Mouse (Mus musculus): ENCODE measurements around the gene Ahnak. TPM values are rescaled to one million over a fixed set of nuclear protein-coding genes. Genes with fewer than 3 reads are reported as not detected.

Gene Ahnak
- polyA plus RNA-seq, 1 experiment from 2014 or later = 7.1 TPM

DNA sequence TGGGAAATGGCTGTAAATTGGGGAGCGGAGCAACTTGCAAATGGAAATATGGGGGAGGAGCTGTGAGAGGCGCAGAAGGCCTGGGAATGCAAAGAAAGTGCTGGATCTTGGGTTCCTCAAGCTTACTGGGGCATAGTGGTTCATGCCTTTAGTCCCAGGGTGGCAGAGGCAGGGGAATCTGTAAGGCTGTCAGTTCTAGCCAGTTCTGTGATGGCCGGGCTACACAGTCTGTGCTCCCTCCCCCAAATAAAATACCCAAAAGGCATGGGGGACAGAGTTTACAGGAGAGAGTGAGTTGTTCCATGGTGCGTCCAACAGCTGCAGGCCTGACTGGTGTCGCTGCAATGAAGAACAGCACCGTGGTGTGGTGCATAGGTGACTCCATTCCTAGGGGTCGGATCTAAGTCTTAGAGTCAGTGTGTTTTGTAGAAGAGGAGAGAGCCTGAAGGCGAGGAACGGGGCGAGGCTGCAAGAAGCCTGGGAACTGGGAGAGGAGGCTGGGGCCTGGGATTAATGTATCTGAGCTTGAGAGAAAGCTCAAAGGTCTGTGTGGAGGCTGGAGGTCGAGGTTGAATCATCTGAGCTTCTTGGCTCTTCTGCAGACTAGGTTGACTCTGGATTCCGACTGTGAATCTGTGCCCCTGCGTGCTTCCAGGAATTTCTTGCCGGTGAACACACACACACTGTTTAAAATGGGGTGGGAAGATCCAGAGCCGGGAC, 578 bp upstream of the Ahnak start:
- WGBS = 12% methylated on average over 15 of the region's 15 CpGs
- Histone ChIP-seq H3K27ac (ENCODE audit: low read depth, low read length) (no peak overlapping the region), H3K4me2 (ENCODE audit: low read depth, low read length, severe bottlenecking) (peak overlapping the region; percentile 99), H3K9ac (ENCODE audit: low read length) (peak overlapping the region; percentile 61), H3K27me3 (ENCODE audit: control insufficient read depth, insufficient read depth, low read length) (peaks cover 7% of the 10 kb centered on the region), H3K4me1 (replicated peaks; ENCODE audit: control insufficient read depth, insufficient read depth, low read length) (peaks cover 19% of the 10 kb centered on the region), H3K36me3 (ENCODE audit: control insufficient read depth, insufficient read depth, low read length) (no peaks in the 10 kb centered on the region), H3K4me3 (ENCODE audit: low read depth, low read length) (peak overlapping the region; percentile 51), H3K9me3 (ENCODE audit: control insufficient read depth, low read length) (no peaks in the 10 kb centered on the region)
- ATAC-seq (replicated peaks; ENCODE audit: low FRiP score) (no peak), DNase-seq (ENCODE audit: low spot score) (no peak)

DNA sequence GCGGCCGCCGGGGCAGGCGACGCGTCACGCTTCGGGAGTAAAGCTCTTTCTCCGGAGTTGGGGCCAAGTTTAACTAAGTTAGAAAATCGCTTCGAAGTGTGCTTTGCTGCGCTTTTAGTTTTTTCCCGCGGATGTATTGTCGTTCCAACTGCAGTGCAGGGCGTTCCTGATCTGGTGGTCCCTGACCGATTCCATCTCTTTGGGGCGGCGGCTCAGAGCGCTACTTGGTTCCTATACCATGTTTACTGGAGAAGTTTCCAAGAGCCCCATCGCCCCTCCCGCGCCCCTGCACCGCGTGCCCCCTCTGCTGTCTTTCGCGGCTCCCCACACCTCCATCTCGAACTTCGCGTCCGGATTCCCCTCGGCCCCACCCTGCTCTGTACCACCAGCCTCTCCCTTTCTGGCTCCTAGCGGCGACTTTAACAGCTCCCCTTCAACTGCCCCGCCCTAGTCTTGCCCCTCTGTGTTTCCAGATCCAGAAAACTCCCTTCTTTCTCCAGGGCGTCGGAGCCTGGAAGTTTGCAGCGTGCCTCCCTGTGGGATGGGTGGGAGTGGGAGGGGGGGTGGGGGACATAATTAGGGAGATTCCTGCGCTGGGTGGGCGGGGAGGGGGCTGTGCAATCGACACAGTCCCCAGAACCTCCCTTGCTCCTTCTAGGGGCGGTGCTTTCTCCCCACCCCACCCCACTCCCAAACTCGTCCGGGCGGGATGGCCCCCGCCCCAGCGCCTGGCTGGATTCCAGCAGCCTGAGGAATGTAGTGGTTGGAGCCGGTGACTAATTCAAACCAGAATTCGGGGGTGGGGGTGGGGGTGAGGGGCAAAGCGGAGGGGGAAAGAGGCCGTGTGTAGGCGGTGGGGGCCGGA, 715 bp downstream of the Ahnak start:
- Histone ChIP-seq H3K36me3 (ENCODE audit: control insufficient read depth, insufficient read depth, low read length) (no peaks in the 10 kb centered on the region), H3K4me3 (ENCODE audit: low read depth, low read length) (peak overlapping the region; percentile 51), H3K27me3 (ENCODE audit: control insufficient read depth, insufficient read depth, low read length) (peaks cover 7% of the 10 kb centered on the region), H3K4me1 (replicated peaks; ENCODE audit: control insufficient read depth, insufficient read depth, low read length) (peaks cover 9% of the 10 kb centered on the region), H3K4me2 (ENCODE audit: low read depth, low read length, severe bottlenecking) (peak overlapping the region; percentile 99), H3K27ac (ENCODE audit: low read depth, low read length) (0 out of 2 replicates have a peak overlapping the region, but pooled peaks have one; percentile 25), H3K9ac (ENCODE audit: low read length) (peak overlapping the region; percentile 61), H3K9me3 (ENCODE audit: control insufficient read depth, low read length) (no peaks in the 10 kb centered on the region)
- DNase-seq (ENCODE audit: low spot score) (peak; percentile 85), ATAC-seq (replicated peaks; ENCODE audit: low FRiP score) (peak; percentile 80)
- under 1% methylated on average over 53 of the region's 53 CpGs for WGBS

DNA sequence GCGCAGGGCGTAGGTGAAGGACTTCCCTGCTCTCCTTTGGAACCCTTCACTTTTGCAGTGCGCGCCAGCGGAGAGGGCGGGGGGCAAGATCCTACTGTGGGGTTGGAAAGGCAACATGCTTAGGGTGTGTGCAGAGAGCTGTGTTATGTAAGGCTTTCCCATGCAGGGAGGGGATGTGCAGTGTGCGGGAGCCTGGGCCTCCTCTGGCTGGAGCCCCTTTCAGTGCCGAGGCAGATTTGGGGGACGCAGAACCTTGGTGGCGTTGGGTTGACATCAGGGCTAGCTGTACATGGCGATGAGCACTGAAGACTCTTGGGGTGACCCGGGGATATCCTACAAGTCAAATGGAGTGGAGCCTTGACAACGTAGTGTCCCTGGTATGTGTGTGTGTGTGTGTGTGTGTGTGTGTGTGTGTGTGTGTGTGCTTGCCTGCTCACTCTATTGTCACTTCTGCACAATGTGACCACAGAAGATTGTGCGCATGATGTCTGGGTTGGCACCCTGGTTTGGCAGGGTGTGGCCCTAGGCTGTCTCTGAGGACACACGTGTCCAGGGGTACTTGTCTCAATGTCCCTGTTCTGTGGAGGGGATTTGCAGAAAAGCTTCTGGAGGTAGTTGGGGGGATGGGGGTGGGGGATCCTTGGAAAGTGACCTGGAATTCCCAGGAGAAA, 1.5 kb downstream of the Ahnak start:
- H3K4me3 ChIP-seq (ENCODE audit: low read depth, low read length) = peak overlapping the region; percentile 51
- no peaks in the 10 kb centered on the region for H3K9me3 ChIP-seq (ENCODE audit: control insufficient read depth, low read length)
- DNase-seq (ENCODE audit: low spot score) (no peak), ATAC-seq (replicated peaks; ENCODE audit: low FRiP score) (no peak; the same call in 1 of the 2 replicates)
- no peak overlapping the region for H3K27ac ChIP-seq (ENCODE audit: low read depth, low read length)
- H3K27me3 ChIP-seq (ENCODE audit: control insufficient read depth, insufficient read depth, low read length) = peaks cover 7% of the 10 kb centered on the region
- H3K4me2 ChIP-seq (ENCODE audit: low read depth, low read length, severe bottlenecking) = peak overlapping the region; percentile 99
- peak overlapping the region; percentile 61 for H3K9ac ChIP-seq (ENCODE audit: low read length)
- H3K36me3 ChIP-seq (ENCODE audit: control insufficient read depth, insufficient read depth, low read length) = no peaks in the 10 kb centered on the region
- peaks cover 6% of the 10 kb centered on the region; the same call in 1 of the 2 replicates for H3K4me1 ChIP-seq (replicated peaks; ENCODE audit: control insufficient read depth, insufficient read depth, low read length)
- WGBS = 12% methylated on average over 15 of the region's 15 CpGs

DNA sequence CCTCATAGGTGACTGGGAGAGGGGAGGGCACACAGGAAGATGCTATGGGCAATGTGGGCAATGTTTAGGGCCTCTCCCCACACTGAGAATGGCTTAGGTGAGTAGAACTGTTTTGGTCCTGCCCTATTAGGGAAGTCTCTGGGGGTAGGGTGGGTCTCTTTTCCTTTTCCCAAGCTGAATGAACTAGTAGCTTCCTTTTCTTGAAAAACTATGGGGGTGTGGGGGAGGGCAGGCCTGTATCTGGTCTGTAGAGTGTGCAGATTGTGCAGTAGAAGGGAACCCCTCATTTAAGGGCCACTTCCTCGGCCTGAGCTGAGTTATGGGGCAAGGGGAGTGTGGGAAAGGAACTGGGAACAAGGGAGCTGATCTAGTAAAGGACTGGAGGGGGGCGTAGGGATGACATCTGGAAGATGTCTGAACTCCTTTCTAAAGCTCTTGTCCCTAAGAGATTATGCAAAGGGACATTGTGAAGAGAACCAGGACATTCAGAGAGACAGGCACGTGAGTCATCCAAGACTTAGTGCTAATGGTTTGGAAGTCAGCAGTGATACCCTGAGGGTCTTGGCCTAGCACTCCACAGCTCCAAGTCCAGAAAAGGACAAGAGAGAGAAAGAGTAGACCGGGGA, 2.3 kb downstream of the Ahnak start:
- Histone ChIP-seq H3K4me1 (replicated peaks; ENCODE audit: control insufficient read depth, insufficient read depth, low read length) (peaks cover 6% of the 10 kb centered on the region; the same call in 1 of the 2 replicates), H3K4me2 (ENCODE audit: low read depth, low read length, severe bottlenecking) (0 out of 2 replicates have a peak overlapping the region, but pooled peaks have one; percentile 5)

DNA sequence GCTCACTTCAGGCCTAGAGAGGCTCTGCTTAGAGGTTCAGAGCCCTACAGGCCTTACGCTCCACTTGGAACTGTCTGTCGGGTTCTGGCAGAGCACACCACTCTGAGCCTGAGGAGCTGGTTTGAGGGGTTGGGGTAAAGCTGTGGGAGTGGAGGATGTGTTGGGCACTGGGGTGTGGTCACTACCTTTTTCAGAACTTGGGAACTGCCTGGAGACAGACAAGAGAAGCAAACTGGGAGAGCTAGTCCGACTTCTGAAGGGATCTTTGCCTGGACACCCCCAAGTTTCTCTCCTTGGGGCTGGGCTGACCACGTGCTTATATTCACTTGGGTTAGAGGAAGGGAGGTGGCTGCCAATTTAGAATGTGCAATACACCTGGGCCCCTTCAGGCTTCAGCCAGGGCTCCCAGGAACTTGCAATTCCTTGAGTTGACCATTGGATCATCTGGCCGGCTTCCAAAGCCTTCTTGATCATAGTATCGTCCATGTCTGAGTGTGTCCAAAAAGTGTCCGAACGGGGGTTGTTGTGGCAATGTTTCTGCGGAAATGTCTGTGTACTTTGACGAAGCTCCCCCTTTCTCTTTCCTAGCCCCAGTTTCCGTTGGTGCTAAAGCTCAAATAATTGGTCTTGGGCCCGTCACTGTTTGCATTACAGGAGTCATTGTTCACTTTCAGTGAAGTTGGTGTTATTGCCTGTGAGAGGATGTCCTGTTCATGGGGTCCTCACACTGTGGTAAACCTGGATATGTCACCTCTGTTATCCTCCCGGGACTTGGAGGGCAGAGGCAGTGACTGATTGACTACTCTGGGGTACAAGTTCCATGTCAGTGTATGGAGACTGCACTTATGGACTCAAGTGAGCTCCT, 3.0 kb downstream of the Ahnak start:
- peaks cover 7% of the 10 kb centered on the region for H3K27me3 ChIP-seq (ENCODE audit: control insufficient read depth, insufficient read depth, low read length)
- ATAC-seq (replicated peaks; ENCODE audit: low FRiP score) (no peak), DNase-seq (ENCODE audit: low spot score) (no peak)
- whole genome bisulfite sequencing = 81% methylated on average over 13 of the region's 13 CpGs
- H3K4me2 ChIP-seq (ENCODE audit: low read depth, low read length, severe bottlenecking) = no peak overlapping the region
- no peak overlapping the region for H3K27ac ChIP-seq (ENCODE audit: low read depth, low read length)
- no peaks in the 10 kb centered on the region for H3K36me3 ChIP-seq (ENCODE audit: control insufficient read depth, insufficient read depth, low read length)
- H3K4me3 ChIP-seq (ENCODE audit: low read depth, low read length) = no peak overlapping the region
- H3K9me3 ChIP-seq (ENCODE audit: control insufficient read depth, low read length) = no peaks in the 10 kb centered on the region
- peaks cover 6% of the 10 kb centered on the region; the same call in 1 of the 2 replicates for H3K4me1 ChIP-seq (replicated peaks; ENCODE audit: control insufficient read depth, insufficient read depth, low read length)
- no peak overlapping the region for H3K9ac ChIP-seq (ENCODE audit: low read length)

More for the DNA sequence above, 2.3 kb downstream of the Ahnak start:
- Histone ChIP-seq H3K36me3 (ENCODE audit: control insufficient read depth, insufficient read depth, low read length) (no peaks in the 10 kb centered on the region), H3K27ac (ENCODE audit: low read depth, low read length) (no peak overlapping the region), H3K4me3 (ENCODE audit: low read depth, low read length) (no peak overlapping the region), H3K27me3 (ENCODE audit: control insufficient read depth, insufficient read depth, low read length) (peaks cover 7% of the 10 kb centered on the region), H3K9me3 (ENCODE audit: control insufficient read depth, low read length) (no peaks in the 10 kb centered on the region), H3K9ac (ENCODE audit: low read length) (no peak overlapping the region)
- no peak for ATAC-seq (replicated peaks; ENCODE audit: low FRiP score)
- no peak for DNase-seq (ENCODE audit: low spot score)
- 65% methylated on average over 4 of the region's 4 CpGs for WGBS

DNA sequence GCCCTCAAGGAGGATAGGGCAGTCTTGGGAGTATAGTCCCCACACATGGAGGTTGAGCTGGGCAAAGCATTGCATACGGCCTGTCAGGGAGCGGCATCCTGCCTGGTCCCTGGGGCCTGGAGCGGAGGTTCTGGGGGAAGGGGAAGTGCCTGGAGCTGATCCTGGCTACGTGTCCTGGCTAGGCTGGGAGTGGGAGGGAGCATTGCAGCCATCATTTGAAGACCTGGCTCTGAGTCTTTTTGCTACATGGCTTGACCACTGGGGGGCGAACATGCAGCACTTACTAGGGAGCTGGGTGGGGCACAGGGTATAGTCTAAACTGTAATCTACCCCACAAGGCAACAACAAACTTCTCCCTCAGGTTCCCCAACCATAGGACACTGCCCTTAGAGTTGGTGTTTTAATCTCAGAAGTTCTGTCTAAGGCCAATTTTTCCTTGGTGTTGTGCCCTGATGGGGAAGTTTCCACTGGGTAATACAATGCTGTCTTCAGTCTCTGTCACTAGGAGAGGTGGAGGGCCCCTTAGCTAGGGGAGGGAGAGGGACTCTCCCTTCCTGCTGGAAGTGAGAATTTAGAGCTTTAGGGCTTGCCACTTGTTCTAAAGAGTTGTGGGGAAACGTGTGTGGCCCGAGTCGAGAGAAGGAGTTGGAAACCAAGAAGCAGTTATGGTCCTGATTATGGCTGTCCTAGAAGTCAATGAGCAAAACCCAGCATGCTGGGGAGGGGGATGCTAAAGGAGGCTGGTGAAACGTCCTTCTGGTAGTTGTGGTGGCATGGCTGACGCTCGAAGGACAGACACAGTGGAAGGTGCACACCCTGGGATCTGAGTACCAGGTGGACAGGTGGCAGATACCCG, 3.9 kb downstream of the Ahnak start:
- H3K4me2 ChIP-seq (ENCODE audit: low read depth, low read length, severe bottlenecking) = no peak overlapping the region
- H3K4me3 ChIP-seq (ENCODE audit: low read depth, low read length) = no peak overlapping the region

DNA sequence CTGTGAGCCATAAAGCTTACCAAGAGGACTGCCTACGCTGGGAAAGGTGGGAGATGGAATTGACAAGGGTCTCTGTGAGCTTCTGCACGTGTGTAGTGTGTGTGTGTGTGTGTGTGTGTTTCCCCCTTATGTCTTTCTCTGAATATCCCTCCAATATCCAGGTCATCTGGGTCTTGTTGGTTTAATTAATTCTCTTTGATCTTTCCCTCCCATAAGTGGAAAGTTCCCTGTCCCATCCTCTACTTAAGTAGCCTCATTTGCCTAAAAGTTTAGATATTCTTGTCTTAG, 4.5 kb downstream of the Ahnak start:
- no peaks in the 10 kb centered on the region for H3K36me3 ChIP-seq (ENCODE audit: control insufficient read depth, insufficient read depth, low read length)
- WGBS = 58% methylated on average over 2 of the region's 2 CpGs
- H3K4me3 ChIP-seq (ENCODE audit: low read depth, low read length) = no peak overlapping the region
- H3K27me3 ChIP-seq (ENCODE audit: control insufficient read depth, insufficient read depth, low read length) = peaks cover 4% of the 10 kb centered on the region
- no peak overlapping the region for H3K9ac ChIP-seq (ENCODE audit: low read length)
- peaks cover 6% of the 10 kb centered on the region; the same call in 1 of the 2 replicates for H3K4me1 ChIP-seq (replicated peaks; ENCODE audit: control insufficient read depth, insufficient read depth, low read length)
- no peaks in the 10 kb centered on the region for H3K9me3 ChIP-seq (ENCODE audit: control insufficient read depth, low read length)
- ATAC-seq (replicated peaks; ENCODE audit: low FRiP score) = no peak
- H3K27ac ChIP-seq (ENCODE audit: low read depth, low read length) = no peak overlapping the region
- no peak overlapping the region for H3K4me2 ChIP-seq (ENCODE audit: low read depth, low read length, severe bottlenecking)
- no peak for DNase-seq (ENCODE audit: low spot score)

More for the DNA sequence above, 3.9 kb downstream of the Ahnak start:
- H3K27me3 ChIP-seq (ENCODE audit: control insufficient read depth, insufficient read depth, low read length) = peaks cover 7% of the 10 kb centered on the region
- no peak overlapping the region for H3K27ac ChIP-seq (ENCODE audit: low read depth, low read length)
- peak; percentile 81 for DNase-seq (ENCODE audit: low spot score)
- no peak overlapping the region for H3K9ac ChIP-seq (ENCODE audit: low read length)
- ATAC-seq (replicated peaks; ENCODE audit: low FRiP score) = no peak
- peaks cover 6% of the 10 kb centered on the region; the same call in 1 of the 2 replicates for H3K4me1 ChIP-seq (replicated peaks; ENCODE audit: control insufficient read depth, insufficient read depth, low read length)
- H3K9me3 ChIP-seq (ENCODE audit: control insufficient read depth, low read length) = no peaks in the 10 kb centered on the region
- 40% methylated on average over 12 of the region's 12 CpGs for WGBS
- no peaks in the 10 kb centered on the region for H3K36me3 ChIP-seq (ENCODE audit: control insufficient read depth, insufficient read depth, low read length)

Measured in forebrain, embryonic 11.5 days (tissue).